Mouse (Mus musculus) cerebellum, adult 11 months (tissue): ENCODE measurements around the gene Rnase1.
A peak's percentile ranks its signal among the peaks of the same experiment; 100 is the strongest.

Experiments used
- DNase-seq: peaks from one replicate; pipeline ENCODE4 v3.0.0; 2022

Gene Rnase1

DNA sequence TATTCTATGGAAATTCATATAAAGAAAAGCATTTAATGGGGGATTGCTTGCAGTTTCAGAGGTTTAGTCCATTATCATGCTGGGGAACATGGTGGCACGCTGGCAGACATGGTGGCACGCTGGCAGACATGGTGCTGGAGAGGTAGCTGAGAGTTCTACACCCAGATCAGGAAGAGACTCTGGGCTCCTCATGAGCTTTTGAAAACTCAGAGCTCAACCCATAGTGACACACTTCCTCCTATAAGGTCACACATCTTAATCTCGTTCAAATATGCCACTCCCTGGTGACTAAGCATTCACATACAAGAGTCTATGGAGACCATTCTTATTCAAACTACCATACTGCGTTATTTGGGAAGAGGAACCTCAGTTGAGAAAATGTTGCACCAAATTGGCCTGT is 14.2 kb downstream of the Rnase1 start:
- DNase-seq, result no peak

DNA sequence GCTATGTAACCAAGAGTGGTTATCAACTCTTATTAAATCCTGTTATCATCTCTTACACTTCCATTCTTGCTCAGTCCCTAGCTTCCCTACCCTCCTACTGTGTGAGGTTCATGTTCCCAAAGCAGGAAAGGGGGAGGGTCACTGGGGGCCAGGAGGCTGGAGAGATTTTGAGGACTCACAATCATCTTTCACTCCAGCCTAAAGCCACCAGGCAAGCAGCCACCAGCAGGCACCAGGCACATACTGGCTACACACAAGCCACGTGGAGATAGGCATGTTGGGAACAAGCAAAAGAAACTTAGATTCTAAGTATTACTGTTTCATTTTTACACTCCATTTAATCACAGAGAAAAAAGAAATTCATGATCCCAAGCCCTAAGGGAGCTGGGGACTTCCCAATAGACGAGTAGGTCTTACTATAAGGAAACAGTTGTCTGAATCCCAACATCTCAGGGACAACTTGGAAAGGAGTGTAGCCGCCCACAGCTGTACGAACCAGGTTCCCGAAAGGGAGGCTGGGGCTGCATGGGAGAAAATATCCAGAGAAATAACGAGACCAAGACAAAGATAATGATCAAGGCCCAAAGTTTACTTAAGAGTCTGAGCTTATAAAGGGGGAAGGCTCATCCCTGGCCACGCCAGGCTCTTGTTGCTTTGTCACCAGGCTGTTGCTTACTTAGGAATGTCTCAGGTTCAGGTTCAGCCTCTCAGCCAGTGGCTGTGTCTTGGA is 15.3 kb downstream of the Rnase1 start:
- DNase-seq, result no peak

DNA sequence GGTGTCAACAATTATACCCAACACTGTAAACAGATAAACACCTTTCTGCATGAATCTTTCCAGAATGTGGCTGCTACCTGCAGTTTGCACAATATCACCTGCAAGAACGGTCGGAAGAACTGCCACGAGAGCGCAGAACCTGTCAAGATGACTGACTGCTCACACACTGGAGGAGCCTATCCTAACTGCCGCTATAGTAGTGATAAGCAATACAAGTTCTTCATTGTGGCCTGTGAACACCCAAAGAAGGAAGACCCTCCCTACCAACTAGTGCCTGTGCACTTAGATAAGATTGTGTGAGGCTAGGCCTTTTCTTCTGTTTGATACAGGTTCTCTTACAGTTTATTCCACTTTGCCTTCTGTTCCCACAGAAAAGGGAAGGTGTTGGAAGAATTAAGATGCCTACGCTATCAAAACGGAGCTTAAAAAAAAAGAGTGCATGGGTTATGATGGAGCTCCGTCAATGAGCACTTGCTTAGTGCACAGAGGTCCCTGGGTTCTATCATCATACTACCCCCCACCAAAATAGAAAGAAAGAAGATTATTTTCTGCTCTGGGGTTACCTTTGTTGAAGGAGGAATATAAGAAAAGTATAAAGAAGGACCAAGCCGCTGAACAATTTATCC is 16.2 kb downstream of the Rnase1 start:
- DNase-seq, result no peak

DNA sequence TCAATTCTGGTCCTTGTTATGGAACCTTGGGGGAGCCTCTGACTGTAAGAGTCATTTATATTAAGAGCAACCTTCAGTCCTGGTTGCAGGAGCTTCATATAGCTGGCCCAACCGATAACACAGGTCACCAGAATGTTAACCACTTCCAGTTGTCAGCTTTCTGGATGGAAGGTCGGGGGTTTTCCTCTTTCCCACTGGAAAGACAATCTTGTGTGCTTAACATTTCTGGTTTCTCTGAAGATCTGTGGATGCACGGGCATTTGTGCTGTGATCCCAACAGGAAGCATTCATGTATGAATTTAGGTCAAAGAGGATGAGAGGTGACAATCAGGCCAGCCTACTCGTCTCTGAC is 17.0 kb downstream of the Rnase1 start:
- DNase-seq, result no peak

DNA sequence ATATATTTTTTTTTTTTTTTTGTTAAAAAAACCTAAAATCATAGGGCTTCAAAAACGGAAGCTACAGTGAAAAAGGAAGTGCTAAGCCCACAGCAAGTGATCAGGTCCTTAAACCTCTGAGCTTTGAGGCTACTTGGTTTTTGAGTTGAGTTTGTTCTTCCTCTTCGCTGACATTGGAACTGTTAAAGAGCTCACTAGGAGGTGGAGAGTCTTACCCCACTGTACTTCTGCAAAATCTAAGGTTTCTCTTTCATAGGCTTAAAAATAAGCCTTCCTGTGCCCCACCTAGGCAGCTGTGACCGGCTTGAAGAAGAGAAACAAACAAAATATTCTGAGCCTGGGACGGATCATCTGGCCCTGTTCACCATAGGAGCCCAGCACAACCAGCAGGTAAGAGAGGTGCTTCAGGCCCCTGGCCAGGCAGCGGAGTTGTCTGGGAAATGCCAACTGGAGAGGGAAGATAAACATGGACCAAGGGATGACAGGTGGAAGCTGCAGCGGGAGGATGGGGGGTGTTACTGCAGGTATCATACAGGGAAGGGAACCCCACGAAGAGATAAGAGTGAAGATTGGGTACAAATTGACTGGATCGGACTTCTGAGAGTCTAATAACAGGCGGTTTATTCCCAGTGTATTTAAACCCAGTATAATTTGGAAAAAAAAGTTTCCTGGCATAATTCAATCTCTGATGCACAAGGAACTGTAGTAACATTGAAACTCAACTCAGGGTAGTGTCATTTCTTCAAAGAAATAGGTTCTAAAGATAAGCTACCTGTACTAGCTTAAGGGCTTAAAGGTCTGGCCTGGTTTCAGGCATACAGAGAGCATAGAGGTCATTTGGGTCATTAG is 17.6 kb downstream of the Rnase1 start:
- no peak for DNase-seq

DNA sequence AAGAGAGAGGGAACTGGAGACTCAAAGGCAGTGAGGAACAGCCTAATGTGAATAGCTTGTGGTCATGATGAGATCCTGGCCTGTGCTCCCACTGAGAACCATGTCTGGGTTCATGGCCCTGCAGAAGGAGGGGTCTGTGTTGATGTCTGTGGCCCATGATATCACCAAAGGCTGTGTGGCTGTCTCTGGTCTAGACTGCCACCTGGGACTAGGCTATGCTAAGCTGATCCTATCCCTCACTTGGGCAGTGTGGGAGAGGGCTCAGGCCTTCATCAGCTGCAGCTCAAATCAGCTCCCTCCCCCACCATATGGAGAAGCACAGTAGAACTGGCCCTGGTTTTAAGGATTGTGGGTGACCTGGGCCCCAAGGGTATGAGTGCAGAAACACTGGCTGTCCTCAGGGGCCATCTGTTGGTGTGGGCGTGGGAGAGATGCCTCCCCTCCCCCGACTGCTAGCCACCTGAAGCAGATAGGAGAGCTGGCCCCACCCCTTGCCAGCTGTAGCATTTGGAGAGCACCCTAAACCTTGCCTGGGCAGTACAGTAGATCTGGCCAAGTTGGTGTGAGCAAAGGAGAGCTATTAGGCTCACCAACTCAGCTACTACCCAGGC is 18.8 kb downstream of the Rnase1 start:
- no peak for DNase-seq

DNA sequence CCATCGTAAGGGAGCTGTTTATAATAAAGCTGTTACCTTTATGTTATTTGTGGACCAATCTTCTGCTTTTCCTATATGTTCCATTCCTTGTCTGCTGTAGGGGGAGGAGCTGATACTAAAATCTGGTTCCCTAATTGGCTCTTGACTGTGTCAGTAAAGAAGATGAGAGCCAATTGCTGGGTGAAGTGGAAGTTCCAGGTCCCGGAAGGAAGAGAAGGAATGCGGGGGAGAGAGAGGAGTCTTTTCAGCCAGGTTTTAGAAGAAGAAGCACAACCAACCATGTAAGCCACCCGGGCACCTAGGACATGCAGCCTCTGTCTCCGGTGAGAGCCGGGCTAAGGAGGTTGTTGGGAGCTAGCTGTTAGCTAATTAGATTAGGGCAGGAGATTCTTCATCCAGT is 20.9 kb downstream of the Rnase1 start:
- DNase-seq, result no peak

DNA sequence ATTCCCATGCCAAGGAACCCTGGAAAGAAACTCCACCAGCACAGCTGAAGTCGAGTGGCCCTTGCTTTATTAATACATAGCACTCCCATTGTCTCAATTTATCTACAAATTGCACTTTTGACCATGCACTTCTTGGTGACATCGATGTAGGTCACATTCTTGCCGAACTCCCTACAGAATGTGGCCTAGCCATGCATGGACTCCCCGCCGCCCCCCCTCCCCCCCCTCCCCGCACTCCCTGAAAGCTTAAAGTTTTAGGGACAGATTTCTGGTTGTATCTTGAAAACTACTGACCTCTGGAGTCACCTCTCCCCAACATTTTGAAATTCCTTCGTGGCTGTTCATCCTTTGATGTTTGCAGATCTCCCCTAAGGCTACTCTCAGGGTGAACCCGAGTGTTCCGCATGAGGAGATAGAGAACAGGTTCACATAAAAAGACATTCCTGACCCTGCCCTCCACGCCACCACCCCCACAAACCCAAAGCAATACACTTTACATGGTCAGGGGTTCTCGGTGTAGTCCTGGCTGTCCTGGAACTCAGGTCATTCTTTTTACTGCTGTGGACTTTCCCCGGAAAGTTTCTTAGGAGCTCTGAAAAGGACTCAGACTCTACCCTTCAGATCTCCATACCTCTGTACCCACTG is 32.5 kb downstream of the Rnase1 start, which contains the start of gene Eddm3b:
Gene Eddm3b, plus strand, starts transcription at position 511 of the 645 bp plus-strand sequence.
- no peak for DNase-seq

DNA sequence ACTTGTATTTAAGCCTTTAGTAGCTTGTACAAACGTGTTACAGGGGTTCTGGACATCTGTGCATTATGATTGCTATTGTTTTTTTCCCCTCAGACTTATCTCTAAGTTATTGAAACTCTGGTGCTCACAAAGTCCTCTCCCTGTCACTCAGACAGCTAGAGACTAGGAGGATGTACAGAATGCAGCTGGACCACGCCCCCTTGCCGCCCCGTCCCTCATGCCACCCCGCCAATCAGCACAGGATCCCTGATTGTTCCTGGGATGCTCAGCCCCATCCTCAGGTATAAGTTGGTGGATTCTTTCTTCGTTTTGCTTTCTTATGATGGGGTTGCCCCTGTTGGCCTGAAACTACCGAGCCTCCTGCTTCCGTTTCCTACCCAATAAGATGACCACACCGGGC is 33.1 kb downstream of the Rnase1 start:
- no peak for DNase-seq

DNA sequence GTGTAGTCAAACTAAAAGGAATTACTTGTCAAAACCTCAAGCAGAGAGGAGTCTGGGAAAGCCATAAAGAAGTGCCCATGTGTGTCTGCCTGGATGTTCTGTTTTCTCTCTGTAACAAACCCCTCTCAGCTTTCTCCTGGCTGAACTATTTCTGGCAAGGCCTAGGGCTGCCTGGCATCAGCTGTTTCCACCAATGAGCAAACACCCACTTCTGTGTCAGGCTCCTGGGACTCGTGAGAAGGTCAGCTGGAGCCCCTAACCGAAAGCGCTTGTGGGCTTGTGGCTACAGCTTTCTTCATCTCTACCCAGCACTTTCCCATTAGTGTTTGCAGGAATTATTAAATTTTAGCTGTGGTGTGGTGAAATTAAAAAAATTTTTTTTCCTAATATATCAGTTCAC is 34.6 kb downstream of the Rnase1 start:
- DNase-seq, result no peak

DNA sequence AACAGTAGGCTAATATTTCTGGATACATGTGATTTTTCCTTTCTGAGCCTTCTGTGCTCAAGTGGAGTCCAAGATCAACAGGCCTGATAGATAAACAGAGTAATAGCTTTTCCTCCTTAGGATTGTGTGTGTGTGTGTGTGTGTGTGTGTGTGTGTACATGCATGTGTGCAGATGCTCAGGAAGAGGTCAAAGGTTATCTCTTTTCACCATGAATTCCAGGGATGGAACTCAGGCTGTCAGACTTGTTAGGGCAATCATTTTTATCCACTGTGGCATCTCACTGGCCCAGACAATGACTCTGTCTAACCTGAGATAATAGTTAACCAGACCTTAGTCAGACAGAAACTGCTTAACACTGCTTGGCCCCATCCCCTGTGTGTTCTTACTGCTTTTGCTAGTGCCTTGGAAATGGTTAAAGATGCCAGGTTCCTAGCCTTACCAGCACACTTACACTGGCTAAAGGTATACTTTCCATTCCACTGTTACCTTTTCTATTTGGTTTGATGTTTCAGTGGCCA is 40.1 kb downstream of the Rnase1 start:
- DNase-seq, result no peak

DNA sequence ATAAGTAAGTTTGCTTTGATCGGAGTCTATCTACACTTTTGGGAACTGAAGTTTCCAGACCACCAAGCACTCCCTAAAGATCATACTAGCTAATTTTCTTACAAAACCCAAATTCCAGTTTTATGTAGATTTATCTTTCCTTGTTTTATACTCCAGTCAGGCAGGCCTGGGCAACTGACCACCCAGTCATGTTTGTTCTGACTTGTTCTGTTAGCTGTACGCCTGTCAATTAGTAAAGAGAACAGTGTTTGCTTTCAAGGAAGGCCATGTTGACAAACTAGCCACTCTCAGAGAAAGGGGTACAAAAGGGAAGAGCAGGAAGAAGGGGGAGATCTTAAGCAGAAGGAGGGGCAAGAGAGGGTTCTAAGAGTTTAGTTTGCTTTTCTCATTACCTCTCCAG is 42.2 kb downstream of the Rnase1 start:
- no peak for DNase-seq

DNA sequence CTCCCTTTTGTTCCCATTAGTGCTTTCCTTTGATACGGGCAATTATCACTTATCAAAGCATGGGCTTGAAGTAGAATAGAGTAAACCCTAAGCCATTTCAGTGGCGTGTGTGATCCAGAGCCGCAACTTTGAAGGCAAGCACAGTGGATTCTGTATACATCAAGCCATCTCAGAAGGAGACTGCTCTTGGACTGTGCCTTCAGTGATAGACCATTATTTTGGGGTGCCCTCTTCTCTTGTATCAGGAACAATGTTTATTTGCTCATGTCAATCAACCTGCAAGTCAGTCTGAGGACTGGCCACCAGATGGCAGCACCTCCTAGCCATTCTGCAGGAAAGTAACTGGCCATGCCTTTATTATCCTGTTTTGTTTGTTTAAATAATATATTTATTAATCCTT is 43.4 kb downstream of the Rnase1 start:
- peak; percentile 42 for DNase-seq

DNA sequence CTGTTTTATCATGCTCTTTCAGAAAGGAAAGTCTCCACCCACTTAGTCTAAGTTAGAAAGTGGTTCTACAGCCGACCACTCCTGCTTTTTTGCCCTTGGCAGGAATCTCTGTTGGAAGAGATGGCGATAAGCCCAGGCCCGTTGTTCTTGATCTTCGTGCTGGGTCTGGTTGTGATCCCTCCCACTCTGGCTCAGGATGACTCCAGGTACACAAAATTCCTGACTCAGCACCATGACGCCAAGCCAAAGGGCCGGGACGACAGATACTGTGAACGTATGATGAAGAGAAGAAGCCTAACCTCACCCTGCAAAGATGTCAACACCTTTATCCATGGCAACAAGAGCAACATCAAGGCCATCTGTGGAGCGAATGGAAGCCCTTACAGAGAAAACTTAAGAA is 45.3 kb downstream of the Rnase1 start:
- no peak for DNase-seq

DNA sequence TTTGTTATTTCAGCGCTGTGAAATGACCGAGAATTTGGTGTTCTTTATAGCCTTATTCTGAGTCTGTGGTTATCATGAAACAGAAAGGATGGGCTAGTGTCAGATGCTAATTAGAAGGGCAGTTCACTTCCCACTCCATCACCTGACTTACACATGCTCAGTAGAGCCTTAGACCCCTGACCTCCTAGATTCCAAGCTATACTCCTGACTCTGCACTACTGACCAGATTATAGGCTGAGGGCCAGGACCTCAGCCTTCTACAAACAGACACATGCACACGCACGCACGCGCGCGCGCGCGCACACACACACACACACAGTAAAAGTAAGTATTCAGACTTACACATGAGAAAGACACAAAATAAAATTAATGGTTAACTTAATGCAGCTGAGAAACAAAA is 47.7 kb downstream of the Rnase1 start:
- DNase-seq, result no peak

DNA sequence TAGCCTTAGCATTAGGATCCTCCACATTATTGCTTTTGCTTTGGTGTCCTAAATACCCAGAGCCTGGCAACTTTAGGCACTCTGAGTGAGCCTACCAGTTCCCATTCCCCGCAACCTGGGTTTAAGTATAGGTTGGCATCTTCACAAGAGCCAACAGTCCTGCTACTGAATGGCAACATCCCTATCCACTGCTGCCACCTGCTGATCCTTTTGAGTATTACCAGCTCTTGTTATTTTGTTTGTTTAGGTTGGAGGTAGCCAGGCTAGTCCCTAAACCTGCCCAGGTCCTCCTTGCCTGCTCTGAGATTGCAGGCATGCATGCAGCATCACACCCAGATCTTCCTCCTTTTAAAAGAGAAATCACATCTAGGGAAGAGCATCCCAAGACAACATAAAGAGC is 48.3 kb downstream of the Rnase1 start:
- DNase-seq, result peak; percentile 71

DNA sequence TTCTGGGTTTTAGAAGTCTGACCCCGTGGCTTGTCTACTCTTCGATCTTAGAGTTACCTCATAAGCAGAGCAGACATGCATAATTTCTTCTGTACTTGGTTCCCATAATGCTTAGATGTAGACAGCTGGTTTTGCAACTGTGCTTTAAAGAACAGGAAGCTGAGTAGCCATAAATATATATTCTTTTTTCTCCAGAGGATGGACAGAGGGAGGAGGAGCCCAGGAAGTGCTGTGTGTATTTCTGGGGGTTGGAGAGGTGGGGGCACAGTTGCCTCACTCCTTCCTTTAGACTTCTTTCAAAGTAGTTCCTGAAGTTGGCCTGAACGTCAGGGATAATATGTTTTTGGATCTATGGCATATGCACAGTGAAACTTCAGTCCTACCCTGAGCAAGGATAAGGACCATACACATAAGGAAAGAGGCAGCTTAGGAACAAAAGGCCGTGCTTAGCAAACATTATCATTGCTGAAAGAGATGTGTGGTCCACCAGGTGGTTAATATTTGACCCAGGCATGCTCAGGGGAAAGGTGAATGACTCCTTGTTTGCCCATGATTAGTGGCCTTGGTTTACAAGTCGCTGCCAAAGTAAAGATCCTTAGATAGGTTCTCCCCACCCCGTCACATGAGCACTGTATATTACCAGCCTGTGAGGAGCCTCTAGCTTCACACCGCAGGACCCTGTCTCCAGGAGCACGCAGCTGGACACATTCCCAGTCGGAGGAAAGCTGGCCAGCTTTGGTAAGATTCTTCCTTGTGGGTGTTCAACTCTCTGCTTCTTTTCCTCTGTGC is 50.7 kb downstream of the Rnase1 start:
- DNase-seq, result no peak
